Mouse (Mus musculus): ENCODE measurements at regions not wholly inside any gene's neighbourhood (a gene's known extent, or its start where the extent isn't known, plus 50 kb on each side); places are given as distances from the start of the nearest gene placed in this dataset.

- no peak for DNase-seq (ENCODE audit: low read depth, low spot score)
Observed at GRCm38 (mm10) chr4:20988474-20988873, 697.3 kb downstream of the Prdm13 start.

DNA sequence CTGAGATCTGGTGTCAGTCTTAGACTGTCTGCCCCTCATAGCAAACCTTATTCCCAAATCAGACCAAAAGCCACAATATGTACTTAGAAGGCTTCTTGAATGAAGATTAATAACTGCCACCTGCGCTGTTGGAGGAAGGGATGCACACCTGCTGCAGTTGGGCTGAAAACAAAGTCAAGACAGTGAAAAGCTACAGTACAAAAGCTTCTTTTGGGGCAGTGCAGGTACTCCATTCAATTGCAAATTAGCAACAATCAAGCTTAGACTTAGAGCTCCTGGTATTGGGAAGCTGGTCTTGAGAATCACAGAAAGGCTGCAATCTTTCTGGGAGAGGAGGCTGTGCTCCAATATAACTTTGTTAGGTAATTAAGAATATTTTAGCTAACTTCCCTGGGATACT, 712.3 kb downstream of the Prdm13 start:
- DNase-seq (ENCODE audit: low read depth, low spot score) = peak; percentile 94

DNA sequence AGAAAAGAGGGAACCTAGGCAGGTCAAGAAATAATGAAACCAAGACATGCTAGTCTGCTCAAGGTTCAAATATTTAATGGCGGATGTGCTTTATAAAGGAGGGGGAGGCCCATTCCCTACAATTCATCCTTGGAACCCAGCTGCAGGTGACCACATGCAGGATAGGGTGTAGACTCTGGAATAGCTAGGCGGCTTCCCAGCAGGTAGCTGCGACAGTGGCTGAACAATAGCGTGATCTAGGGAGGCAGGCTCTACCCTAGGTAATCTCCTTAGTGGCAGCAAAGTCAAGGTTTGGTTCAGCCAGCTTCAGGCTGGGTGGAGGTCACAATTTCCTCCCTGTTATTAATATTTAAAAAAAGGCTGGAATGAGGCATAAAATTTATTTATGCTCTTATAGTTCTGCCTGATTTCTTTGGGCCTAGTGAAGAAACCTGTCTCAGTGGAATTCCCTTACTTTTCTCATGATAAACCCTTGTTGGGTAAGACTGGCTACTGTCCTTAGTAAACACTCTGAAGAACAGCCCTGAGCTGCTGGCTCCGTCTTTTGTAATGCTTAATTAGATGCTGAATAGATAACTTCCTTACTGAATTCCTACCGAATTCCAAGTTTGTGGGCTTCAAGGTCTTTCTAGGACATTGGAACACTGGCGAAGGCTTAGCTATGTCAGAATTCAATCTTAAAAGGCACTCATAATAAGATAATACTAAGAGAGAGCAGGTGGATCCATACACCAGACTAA, 713.5 kb downstream of the Prdm13 start:
- peak; percentile 96 for DNase-seq (ENCODE audit: low read depth, low spot score)

DNA sequence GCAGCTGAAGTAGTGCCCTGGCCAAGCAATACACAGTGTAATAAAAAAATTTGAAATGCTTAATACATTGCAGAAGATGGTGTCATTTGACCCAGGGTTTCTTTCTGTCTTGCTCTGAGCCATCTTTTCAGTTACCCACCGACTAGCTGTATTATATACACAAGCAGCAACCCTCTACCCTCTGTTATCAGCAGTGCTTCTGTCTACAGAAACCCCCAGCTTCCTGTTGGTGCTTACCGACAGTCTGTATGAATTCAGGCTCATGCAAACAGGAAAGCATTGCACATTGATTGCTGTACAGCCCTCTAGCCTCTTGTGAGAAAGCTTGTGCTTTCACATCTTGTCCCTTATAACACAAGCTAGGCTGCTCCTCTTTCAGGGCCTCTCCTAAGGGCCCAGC, 736.1 kb downstream of the Prdm13 start:
- DNase-seq (ENCODE audit: low read depth, low spot score) = no peak

All from R1 (cell line).